Mouse (Mus musculus) liver, adult 2 months (tissue): Measurements from ENCODE around the gene Cebpzos. TPM values are rescaled to one million over a fixed set of nuclear protein-coding genes. Genes with fewer than 3 reads are reported as not detected.

ENCODE experiments used
- DNase-seq: peaks from one replicate; pipeline ENCODE4 v3.0.0-alpha.2; 2011; ENCODE audit warnings: low read depth, low spot score; ENCODE audit errors: extremely low read depth
- H3K27ac ChIP-seq: fragments of 200-500 bp; replicated peaks from 2 replicates; pipeline ENCODE4 v1.5.1; 2012; ENCODE audit warnings: low read depth, mild to moderate bottlenecking, control low read depth, inconsistent platforms, low read length; ENCODE audit not compliant: insufficient read depth
- H3K27me3 ChIP-seq: fragments of 200-500 bp; 2 replicates; pipeline ENCODE4 v1.6.1; 2012; ENCODE audit warnings: mild to moderate bottlenecking, moderate library complexity, low read length, inconsistent platforms; ENCODE audit not compliant: control insufficient read depth, insufficient read depth
- H3K36me3 ChIP-seq: fragments of 200-500 bp; 2 replicates; pipeline ENCODE4 v1.6.1; 2012; ENCODE audit warnings: low read length, inconsistent platforms; ENCODE audit not compliant: control insufficient read depth, insufficient read depth
- H3K4me1 ChIP-seq: fragments of 200-500 bp; 2 replicates; pipeline ENCODE4 v1.6.1; 2011; ENCODE audit warnings: low read length; ENCODE audit not compliant: control insufficient read depth, insufficient read depth
- H3K4me3 ChIP-seq: fragments of 200-500 bp; 2 replicates; pipeline ENCODE4 v1.5.1; 2011; ENCODE audit warnings: low read depth, mild to moderate bottlenecking, control low read depth, low read length, moderate library complexity; ENCODE audit not compliant: insufficient read depth
- H3K79me2 ChIP-seq: fragments of 200-500 bp; 2 replicates; pipeline ENCODE4 v1.6.1; 2012; ENCODE audit warnings: inconsistent platforms, mild to moderate bottlenecking, low read length, moderate library complexity; ENCODE audit not compliant: control insufficient read depth, insufficient read depth
- H3K9ac ChIP-seq: fragments of 200-500 bp; 2 replicates; pipeline ENCODE4 v1.6.1; 2012; ENCODE audit warnings: low read depth, mild to moderate bottlenecking, control low read depth, inconsistent platforms, low read length
- CTCF ChIP-seq: fragments of 200-500 bp; IDR thresholded peaks from 2 replicates; pipeline ENCODE4 v1.5.1; 2011; ENCODE audit warnings: low read depth, low read length, control low read depth
- POLR2A ChIP-seq: fragments of 200-500 bp; IDR thresholded peaks from 2 replicates; pipeline ENCODE4 v1.6.1; 2011; ENCODE audit warnings: low read length, control low read depth; ENCODE audit not compliant: insufficient read depth; ENCODE audit errors: extremely low read depth
- WGBS: fragments of 180-500 bp; shearing (Covaris S2); methylation state at CpG from one replicate; pipeline ENCODE4 v1.1.7; 2018; 5-methylcytosine and 5-hydroxymethylcytosine counted together
- polyA plus RNA-seq: library from polyadenylated mRNA; depleted of rRNA; stranded (reverse); fragments of >200 nt; gene quantifications from 2 replicates; pipeline ENCODE4 v1.2.3, GENCODE M21; 2012
- total RNA-seq: library from RNA; depleted of rRNA; stranded (reverse); fragments of >200 nt; gene quantifications from 2 replicates; pipeline ENCODE4 v1.2.3, GENCODE M21; 2014

The Cebpzos gene
- total and polyA plus RNA-seq, 2 experiments: 9.6 to 29.2 TPM

- no peak overlapping the region for H3K27ac ChIP-seq
- 82% methylated on average over 5 of the region's 5 CpGs for WGBS
- H3K36me3 ChIP-seq: no peaks in the 10 kb centered on the region
- H3K4me3 ChIP-seq: no peak overlapping the region
- no peak for TF ChIP-seq CTCF
- no peak for TF ChIP-seq POLR2A
- DNase-seq: no peak
- H3K9ac ChIP-seq: no peak overlapping the region
- peaks cover 7% of the 10 kb centered on the region for H3K4me1 ChIP-seq
- no peaks in the 10 kb centered on the region for H3K27me3 ChIP-seq
- H3K79me2 ChIP-seq: peaks cover 8% of the 10 kb centered on the region; the same call in 1 of the 2 replicates
Measured at GRCm38 (mm10) chr17:78885286-78886065, 30.8 kb upstream of the Cebpzos start.

GRCm38 (mm10) chr17:78888554-78888953 is 27.7 kb upstream of the Cebpzos start:
- H3K36me3 ChIP-seq: no peaks in the 10 kb centered on the region
- H3K27me3 ChIP-seq: no peaks in the 10 kb centered on the region
- TF ChIP-seq POLR2A: no peak
- no peak for TF ChIP-seq CTCF
- H3K4me3 ChIP-seq: no peak overlapping the region
- 84% methylated on average over 4 of the region's 4 CpGs for WGBS
- no peak overlapping the region for H3K27ac ChIP-seq
- no peak for DNase-seq
- no peaks in the 10 kb centered on the region for H3K4me1 ChIP-seq
- H3K79me2 ChIP-seq: no peaks in the 10 kb centered on the region
- H3K9ac ChIP-seq: no peak overlapping the region

- no peaks in the 10 kb centered on the region for H3K27me3 ChIP-seq
- H3K27ac ChIP-seq: no peak overlapping the region
- H3K4me3 ChIP-seq: no peak overlapping the region
- no peak for TF ChIP-seq POLR2A
- TF ChIP-seq CTCF: no peak
- H3K36me3 ChIP-seq: no peaks in the 10 kb centered on the region
- no peaks in the 10 kb centered on the region for H3K79me2 ChIP-seq
- no peaks in the 10 kb centered on the region for H3K4me1 ChIP-seq
- no peak for DNase-seq
- 70% methylated on average over 3 of the region's 3 CpGs for WGBS
- H3K9ac ChIP-seq: no peak overlapping the region
Measured at GRCm38 (mm10) chr17:78889184-78889583, 27.1 kb upstream of the Cebpzos start.

GRCm38 (mm10) chr17:78891020-78891419 is 25.3 kb upstream of the Cebpzos start:
- 77% methylated on average over 9 of the region's 9 CpGs for WGBS
- H3K9ac ChIP-seq: no peak overlapping the region
- no peak overlapping the region for H3K4me3 ChIP-seq
- TF ChIP-seq POLR2A (no peak), CTCF (no peak)
- H3K4me1 ChIP-seq: no peaks in the 10 kb centered on the region
- no peaks in the 10 kb centered on the region for H3K36me3 ChIP-seq
- no peak overlapping the region for H3K27ac ChIP-seq
- H3K27me3 ChIP-seq: no peaks in the 10 kb centered on the region
- H3K79me2 ChIP-seq: no peaks in the 10 kb centered on the region
- DNase-seq: peak; percentile 22

DNA sequence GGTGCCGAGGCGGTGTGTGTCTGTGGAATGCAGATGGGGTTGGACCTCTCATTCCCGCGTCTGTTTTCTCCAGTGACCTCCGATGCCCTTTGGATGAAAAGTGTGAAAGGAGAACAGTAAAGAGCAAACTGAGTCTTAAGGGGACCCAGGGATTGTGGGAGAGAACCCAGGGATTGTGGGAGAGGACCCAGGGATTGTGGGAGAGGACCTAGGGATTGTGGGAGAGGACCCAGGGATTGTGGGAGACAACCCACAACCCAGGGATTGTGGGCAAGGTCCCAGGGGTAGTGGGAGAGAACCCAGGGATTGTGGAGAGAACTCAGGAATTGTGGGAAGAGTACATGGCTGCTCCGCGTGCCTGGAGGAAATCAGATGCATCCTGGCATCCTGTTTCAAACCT is 21.3 kb upstream of the Cebpzos start:
- no peak for DNase-seq
- H3K79me2 ChIP-seq: no peaks in the 10 kb centered on the region
- TF ChIP-seq CTCF (no peak), POLR2A (no peak)
- no peaks in the 10 kb centered on the region for H3K36me3 ChIP-seq
- WGBS: 68% methylated on average over 7 of the region's 7 CpGs
- H3K27me3 ChIP-seq: no peaks in the 10 kb centered on the region
- no peak overlapping the region for H3K9ac ChIP-seq
- H3K4me3 ChIP-seq: no peak overlapping the region
- no peak overlapping the region for H3K27ac ChIP-seq
- H3K4me1 ChIP-seq: no peaks in the 10 kb centered on the region

DNA sequence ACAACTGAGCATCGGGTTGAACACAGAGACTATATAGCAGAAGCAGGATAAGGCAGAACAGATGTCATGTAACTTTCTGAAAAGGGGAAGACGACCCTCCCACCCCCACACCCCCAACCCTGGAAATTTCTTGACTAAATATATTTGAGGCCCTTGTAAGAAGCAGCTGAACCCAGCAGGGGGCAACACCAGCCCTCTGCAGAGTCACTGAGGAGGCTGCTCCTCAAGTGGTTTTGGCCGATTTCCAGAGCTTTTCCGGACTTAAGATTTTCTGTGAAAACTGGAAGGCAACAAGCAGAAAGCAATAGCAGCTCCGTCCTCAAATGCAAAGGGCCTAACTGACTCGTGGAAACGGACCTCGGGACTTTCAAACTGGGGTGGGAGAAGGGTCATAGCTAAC is 20.9 kb upstream of the Cebpzos start:
- Histone ChIP-seq H3K27me3 (no peaks in the 10 kb centered on the region), H3K9ac (no peak overlapping the region), H3K27ac (no peak overlapping the region), H3K36me3 (no peaks in the 10 kb centered on the region), H3K4me1 (no peaks in the 10 kb centered on the region), H3K4me3 (no peak overlapping the region), H3K79me2 (no peaks in the 10 kb centered on the region)
- TF ChIP-seq CTCF (peak; percentile 66), POLR2A (no peak)
- 30% methylated on average over 8 of the region's 8 CpGs for WGBS
- peak; percentile 43 for DNase-seq
